Mouse (Mus musculus): ENCODE data around the gene Snx12. TPM values are rescaled to one million over a fixed set of nuclear protein-coding genes. Genes with fewer than 3 reads are reported as not detected.
A peak's percentile ranks its signal among the peaks of the same experiment; 100 is the strongest.

Snx12 gene
- polyA plus RNA-seq, 1 experiment from 2014 or later, result 30.7 TPM

DNA sequence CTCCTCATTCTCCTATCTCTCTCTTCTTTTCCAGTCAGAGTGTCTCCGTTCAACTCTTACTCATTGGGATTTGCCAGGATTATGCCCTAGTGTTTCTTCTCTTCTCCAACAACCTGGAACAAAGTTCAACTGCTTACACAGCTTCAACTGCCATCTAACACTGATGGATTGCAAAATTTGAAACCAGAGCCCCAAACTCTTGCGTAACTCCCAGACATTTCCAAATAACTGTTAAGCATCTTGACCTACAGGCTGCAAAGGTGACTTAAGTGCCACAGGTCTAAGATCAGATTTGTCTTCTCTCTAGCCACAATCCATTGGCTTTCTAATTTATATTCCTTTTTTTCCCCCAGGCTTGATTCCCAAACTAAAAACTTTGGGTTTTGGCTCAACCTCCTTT is 64.9 kb downstream of the Snx12 start:
- H3K4me2 ChIP-seq (replicated peaks; ENCODE audit: low read depth, low read length), result no peak overlapping the region
- H3K4me3 ChIP-seq (ENCODE audit: low read depth, low read length), result no peak overlapping the region
- H3K27ac ChIP-seq (ENCODE audit: low read length), result no peak overlapping the region
- ATAC-seq (no peak), DNase-seq (ENCODE audit: low spot score) (no peak)
- TF ChIP-seq CTCF (IDR thresholded peaks at IDR 0.05) (no peak), EP300 (IDR thresholded peaks at IDR 0.05) (no peak)
- 73% methylated on average over 2 of the region's 2 CpGs for WGBS
- no peaks in the 10 kb centered on the region for H3K9me3 ChIP-seq (ENCODE audit: low read length)
- H3K9ac ChIP-seq (replicated peaks; ENCODE audit: low read depth), result no peak overlapping the region
- no peaks in the 10 kb centered on the region for H3K27me3 ChIP-seq (replicated peaks; ENCODE audit: insufficient read depth, low read length)
- no peaks in the 10 kb centered on the region for H3K4me1 ChIP-seq (ENCODE audit: insufficient read depth, low read depth, low read length)
- no peaks in the 10 kb centered on the region for H3K36me3 ChIP-seq (ENCODE audit: insufficient read depth, low read length)

DNA sequence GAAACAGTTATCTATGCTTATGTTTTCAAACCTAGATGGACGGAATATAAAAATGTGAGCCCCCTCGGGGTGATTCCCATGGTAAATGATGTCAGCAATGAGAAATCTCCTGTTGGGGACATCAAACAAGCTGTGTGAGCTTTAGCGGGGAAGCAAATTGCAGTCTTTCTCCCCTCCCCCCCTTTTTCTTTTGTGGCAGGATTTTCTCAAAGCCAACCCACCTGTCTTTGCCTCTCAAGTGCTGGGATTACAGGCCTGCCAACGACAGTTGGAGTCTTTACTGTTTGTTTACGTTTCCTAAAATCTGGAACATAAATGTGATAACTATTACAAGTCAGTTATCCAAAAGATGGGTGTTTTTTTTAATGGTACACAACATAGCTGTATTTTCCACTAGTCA is 66.0 kb downstream of the Snx12 start:
- no peaks in the 10 kb centered on the region for H3K27me3 ChIP-seq (replicated peaks; ENCODE audit: insufficient read depth, low read length)

DNA sequence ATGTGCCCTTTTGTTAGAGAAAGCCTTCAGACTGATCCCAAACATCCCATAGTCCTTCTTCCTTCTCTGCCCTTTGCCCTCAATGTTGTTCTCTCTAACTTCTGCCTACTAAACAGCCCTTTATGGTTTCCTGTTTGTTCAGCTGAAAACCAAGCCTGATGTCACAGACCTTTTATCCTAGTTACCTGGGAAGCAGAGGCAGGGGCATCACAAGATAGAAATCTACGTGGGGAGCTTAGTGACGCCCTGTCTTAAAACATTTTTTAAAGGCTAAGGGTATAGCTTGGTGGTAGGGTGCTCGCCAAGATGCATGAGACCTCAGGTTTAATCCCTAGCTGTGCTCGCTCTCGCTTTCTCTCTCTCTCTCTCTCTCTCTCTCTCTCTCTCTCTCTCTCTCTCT is 74.9 kb downstream of the Snx12 start:
- ATAC-seq (no peak), DNase-seq (ENCODE audit: low spot score) (no peak)
- WGBS, result 70% methylated on average over 5 of the region's 5 CpGs
- Histone ChIP-seq H3K4me1 (ENCODE audit: insufficient read depth, low read depth, low read length) (no peaks in the 10 kb centered on the region), H3K9ac (replicated peaks; ENCODE audit: low read depth) (no peak overlapping the region), H3K27me3 (replicated peaks; ENCODE audit: insufficient read depth, low read length) (no peaks in the 10 kb centered on the region), H3K9me3 (ENCODE audit: low read length) (no peaks in the 10 kb centered on the region), H3K4me2 (replicated peaks; ENCODE audit: low read depth, low read length) (no peak overlapping the region), H3K36me3 (ENCODE audit: insufficient read depth, low read length) (no peaks in the 10 kb centered on the region), H3K4me3 (ENCODE audit: low read depth, low read length) (no peak overlapping the region), H3K27ac (ENCODE audit: low read length) (no peak overlapping the region)
- TF ChIP-seq CTCF (IDR thresholded peaks at IDR 0.05) (no peak), EP300 (IDR thresholded peaks at IDR 0.05) (no peak)

More for the DNA sequence above, 66.0 kb downstream of the Snx12 start:
- DNase-seq (ENCODE audit: low spot score) (no peak), ATAC-seq (no peak)
- H3K9ac ChIP-seq (replicated peaks; ENCODE audit: low read depth), result no peak overlapping the region
- TF ChIP-seq CTCF (IDR thresholded peaks at IDR 0.05) (no peak), EP300 (IDR thresholded peaks at IDR 0.05) (no peak)
- no peaks in the 10 kb centered on the region for H3K4me1 ChIP-seq (ENCODE audit: insufficient read depth, low read depth, low read length)
- H3K4me2 ChIP-seq (replicated peaks; ENCODE audit: low read depth, low read length), result no peak overlapping the region
- no peaks in the 10 kb centered on the region for H3K36me3 ChIP-seq (ENCODE audit: insufficient read depth, low read length)
- H3K4me3 ChIP-seq (ENCODE audit: low read depth, low read length), result no peak overlapping the region
- WGBS, result 36% methylated on average over 5 of the region's 5 CpGs
- no peak overlapping the region for H3K27ac ChIP-seq (ENCODE audit: low read length)
- no peaks in the 10 kb centered on the region for H3K9me3 ChIP-seq (ENCODE audit: low read length)

DNA sequence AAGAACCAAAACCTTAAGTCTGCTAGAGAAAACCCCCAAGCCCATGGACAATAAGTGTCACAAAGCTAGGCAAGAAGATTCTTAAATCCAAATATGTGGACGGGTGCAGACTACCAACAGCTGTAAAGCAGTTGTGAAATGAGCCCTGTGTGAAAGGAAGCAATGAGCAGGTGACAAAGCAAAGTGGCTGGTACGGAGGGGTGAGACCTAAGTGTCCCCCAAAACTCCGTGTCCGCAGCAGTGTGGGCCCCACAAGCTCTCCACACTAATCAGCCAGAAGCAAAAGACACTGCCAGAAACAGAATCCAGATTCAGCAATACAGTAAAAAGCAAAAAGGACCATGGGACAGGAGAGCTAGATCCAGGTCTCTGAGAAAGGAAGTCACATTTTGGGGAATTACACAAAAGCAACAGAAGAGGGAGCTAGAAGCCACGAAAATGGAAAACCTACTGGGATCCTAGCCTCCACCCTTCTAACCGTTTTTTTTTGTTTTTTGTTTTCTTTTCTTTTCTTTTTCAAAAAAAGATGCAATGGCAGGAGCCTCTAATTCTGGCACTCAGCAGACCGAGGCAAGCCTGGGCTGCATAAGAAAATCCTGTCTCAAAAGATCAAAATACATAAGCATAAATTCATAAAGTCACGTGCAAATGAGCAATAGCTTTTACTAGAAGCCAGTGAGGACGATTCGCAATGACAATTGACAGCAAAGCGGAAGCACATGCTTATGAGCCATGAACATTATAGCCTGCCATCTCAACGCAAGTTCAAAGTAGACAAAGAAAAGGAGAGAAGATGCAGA is 90.2 kb downstream of the Snx12 start:
- DNase-seq (ENCODE audit: low spot score), result peak; percentile 78
- no peak overlapping the region for H3K9ac ChIP-seq (replicated peaks; ENCODE audit: low read depth)

DNA sequence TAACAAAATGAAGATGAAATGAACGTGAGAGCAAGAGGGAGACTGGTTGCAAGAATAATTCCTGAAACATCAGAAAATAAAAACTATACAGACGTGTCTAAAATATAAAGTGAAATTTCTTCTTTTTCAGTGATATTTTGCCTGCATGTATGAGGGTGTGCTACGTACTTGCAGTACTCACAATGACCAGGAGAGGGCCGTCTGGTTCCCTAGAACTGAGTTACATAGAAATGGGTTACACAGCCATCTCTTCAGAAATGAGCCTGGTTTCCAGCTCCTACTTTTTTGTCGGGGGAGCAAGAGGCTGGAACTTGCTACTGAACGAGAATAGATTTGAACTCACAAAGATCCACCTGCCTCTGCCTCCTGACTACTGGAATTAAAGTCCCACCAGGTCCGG is 91.4 kb downstream of the Snx12 start:
- ATAC-seq (no peak), DNase-seq (ENCODE audit: low spot score) (peak; percentile 61)
- H3K4me2 ChIP-seq (replicated peaks; ENCODE audit: low read depth, low read length), result no peak overlapping the region
- no peak overlapping the region for H3K4me3 ChIP-seq (ENCODE audit: low read depth, low read length)
- no peaks in the 10 kb centered on the region for H3K4me1 ChIP-seq (ENCODE audit: insufficient read depth, low read depth, low read length)
- H3K27me3 ChIP-seq (replicated peaks; ENCODE audit: insufficient read depth, low read length), result no peaks in the 10 kb centered on the region
- TF ChIP-seq EP300 (IDR thresholded peaks at IDR 0.05) (no peak), CTCF (IDR thresholded peaks at IDR 0.05) (peak; percentile 74)
- 23% methylated on average over 7 of the region's 7 CpGs for WGBS
- no peak overlapping the region for H3K27ac ChIP-seq (ENCODE audit: low read length)
- no peaks in the 10 kb centered on the region for H3K9me3 ChIP-seq (ENCODE audit: low read length)
- H3K9ac ChIP-seq (replicated peaks; ENCODE audit: low read depth), result no peak overlapping the region
- H3K36me3 ChIP-seq (ENCODE audit: insufficient read depth, low read length), result no peaks in the 10 kb centered on the region

More for the DNA sequence above, 90.2 kb downstream of the Snx12 start:
- no peak overlapping the region for H3K27ac ChIP-seq (ENCODE audit: low read length)
- H3K9me3 ChIP-seq (ENCODE audit: low read length), result no peaks in the 10 kb centered on the region
- H3K27me3 ChIP-seq (replicated peaks; ENCODE audit: insufficient read depth, low read length), result no peaks in the 10 kb centered on the region
- WGBS, result 33% methylated on average over 12 of the region's 12 CpGs
- TF ChIP-seq CTCF (IDR thresholded peaks at IDR 0.05), result peak; percentile 69
- TF ChIP-seq EP300 (IDR thresholded peaks at IDR 0.05), result no peak
- no peaks in the 10 kb centered on the region for H3K36me3 ChIP-seq (ENCODE audit: insufficient read depth, low read length)
- no peak for ATAC-seq
- H3K4me3 ChIP-seq (ENCODE audit: low read depth, low read length), result peak overlapping the region; percentile 12; the same call in 1 of the 2 replicates
- 0 out of 2 replicates have a peak overlapping the region, but pooled peaks have one; percentile 1 for H3K4me2 ChIP-seq (replicated peaks; ENCODE audit: low read depth, low read length)
- H3K4me1 ChIP-seq (ENCODE audit: insufficient read depth, low read depth, low read length), result no peaks in the 10 kb centered on the region

DNA sequence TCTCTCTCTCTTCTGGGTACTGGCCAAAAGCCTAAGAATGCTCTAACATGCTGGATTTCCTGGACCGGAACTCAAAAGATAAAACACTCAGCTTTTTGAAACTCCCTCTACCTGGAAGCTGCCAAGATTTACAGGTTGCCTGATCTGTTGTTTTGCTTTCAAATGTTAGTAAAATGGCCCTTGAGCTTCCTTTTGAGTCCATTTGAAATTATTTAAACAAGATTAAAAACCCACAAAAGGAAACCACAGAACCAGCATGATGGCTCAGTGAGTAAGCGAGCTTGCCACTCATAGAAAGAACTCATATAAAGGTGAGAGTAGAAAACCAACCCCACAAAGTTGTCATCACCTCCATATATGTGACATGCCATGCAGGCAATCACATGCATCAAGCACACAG is 93.8 kb downstream of the Snx12 start:
- no peaks in the 10 kb centered on the region for H3K27me3 ChIP-seq (replicated peaks; ENCODE audit: insufficient read depth, low read length)
- no peaks in the 10 kb centered on the region for H3K4me1 ChIP-seq (ENCODE audit: insufficient read depth, low read depth, low read length)
- no peak for TF ChIP-seq CTCF (IDR thresholded peaks at IDR 0.05)
- TF ChIP-seq EP300 (IDR thresholded peaks at IDR 0.05), result no peak
- no peak overlapping the region for H3K4me3 ChIP-seq (ENCODE audit: low read depth, low read length)
- WGBS, result 53% methylated on average over 2 of the region's 2 CpGs
- no peak overlapping the region for H3K4me2 ChIP-seq (replicated peaks; ENCODE audit: low read depth, low read length)
- H3K36me3 ChIP-seq (ENCODE audit: insufficient read depth, low read length), result no peaks in the 10 kb centered on the region
- no peak overlapping the region for H3K27ac ChIP-seq (ENCODE audit: low read length)
- DNase-seq (ENCODE audit: low spot score) (peak; percentile 17), ATAC-seq (no peak)
- H3K9me3 ChIP-seq (ENCODE audit: low read length), result no peaks in the 10 kb centered on the region
- H3K9ac ChIP-seq (replicated peaks; ENCODE audit: low read depth), result no peak overlapping the region

All from lung, postnatal 0 days (tissue).